Mouse (Mus musculus) brain, embryonic 14.5 days (tissue): ENCODE measurements at regions not wholly inside any gene's neighbourhood (a gene's known extent, or its start where the extent isn't known, plus 50 kb on each side); places are given as distances from the start of the nearest gene placed in this dataset.

ENCODE experiments used
- CTCF ChIP-seq: fragments of 200-500 bp; IDR thresholded peaks from 2 replicates; pipeline ENCODE4 v1.5.1; 2012; ENCODE audit warnings: inconsistent platforms, mild to moderate bottlenecking, moderate library complexity, borderline replicate concordance; ENCODE audit not compliant: insufficient read depth, insufficient read length; ENCODE audit errors: extremely low read depth
- POLR2A ChIP-seq: fragments of 200-500 bp; IDR thresholded peaks from 2 replicates; pipeline ENCODE4 v1.6.1; 2012; ENCODE audit warnings: mild to moderate bottlenecking, inconsistent platforms, borderline replicate concordance; ENCODE audit not compliant: poor library complexity, insufficient read depth, insufficient read length, severe bottlenecking; ENCODE audit errors: extremely low read depth

DNA sequence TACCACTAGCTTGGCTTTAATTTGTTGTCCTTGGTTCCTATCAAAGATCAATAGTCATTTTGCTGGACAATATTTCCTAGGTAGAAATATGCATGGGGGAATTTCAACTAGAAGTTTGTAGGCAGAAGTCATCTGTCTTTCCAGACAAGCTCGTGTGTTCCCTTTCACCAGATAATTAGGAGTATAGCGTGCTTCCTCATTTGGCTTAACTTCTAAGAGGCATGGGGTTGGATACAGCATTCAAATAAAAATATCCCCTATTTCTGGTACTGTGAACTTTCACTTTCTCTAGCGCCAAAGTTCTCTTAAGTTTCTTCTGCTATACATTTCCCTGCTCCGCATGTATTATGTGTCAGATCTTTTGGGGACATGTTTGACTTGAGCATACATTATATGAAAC is 200.7 kb upstream of the Prdm1 start:
- no peak for TF ChIP-seq POLR2A
- TF ChIP-seq CTCF, result no peak
